Mouse (Mus musculus): ENCODE results near the gene Olfr1248.

DNA sequence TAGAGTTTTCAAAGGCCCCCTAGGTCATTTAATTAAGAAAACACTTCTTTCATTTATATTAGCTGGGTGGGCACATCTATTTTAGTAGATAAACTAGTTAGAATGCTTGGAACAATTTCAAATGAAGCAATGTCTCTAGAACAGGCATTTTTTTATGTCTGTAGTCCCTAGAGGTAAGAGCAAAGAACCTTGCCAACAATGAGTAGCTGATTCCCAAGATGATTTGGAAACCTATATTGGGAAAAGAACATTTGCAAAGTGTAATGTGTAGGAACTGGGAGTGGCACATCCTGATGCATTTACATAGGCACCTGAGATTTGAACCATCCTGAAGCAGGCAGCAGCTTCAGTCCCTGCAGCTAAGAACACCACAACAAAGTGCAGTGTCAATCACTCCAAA is 43.3 kb upstream of the Olfr1248 start, which contains the start of gene Olfr1250:
- TF ChIP-seq CTCF (IDR thresholded peaks at IDR 0.05; ENCODE audit: low read depth) (no peak), EP300 (optimal IDR thresholded peaks at IDR 0.05) (no peak)

All from stomach, postnatal 0 days (tissue).